Mouse (Mus musculus) intestine, embryonic 15.5 days (tissue): ENCODE measurements at regions not wholly inside any gene's neighbourhood (a gene's known extent, or its start where the extent isn't known, plus 50 kb on each side); places are given as distances from the start of the nearest gene placed in this dataset.

Experiments used
- ATAC-seq: fragments of 200-750 bp; cut with Nextera tagmentation; 2 replicates; pipeline ENCODE4 v1.8.0; 2017; ENCODE audit warnings: moderate TSS enrichment, moderate library complexity
- H3K27ac ChIP-seq: fragments of 300-500 bp; sonication (generic); 2 replicates; pipeline ENCODE4 v1.5.1; 2015; ENCODE audit warnings: mild to moderate bottlenecking, inconsistent platforms
- H3K27me3 ChIP-seq: fragments of 300-500 bp; sonication (generic); replicated peaks from 2 replicates; pipeline ENCODE4 v1.6.1; 2015; ENCODE audit warnings: inconsistent platforms
- H3K36me3 ChIP-seq: fragments of 300-500 bp; sonication (generic); 2 replicates; pipeline ENCODE4 v1.6.1; 2015; ENCODE audit warnings: inconsistent platforms
- H3K4me1 ChIP-seq: fragments of 300-500 bp; sonication (generic); replicated peaks from 2 replicates; pipeline ENCODE4 v1.6.1; 2015; ENCODE audit warnings: inconsistent platforms
- H3K4me2 ChIP-seq: fragments of 300-500 bp; sonication (generic); replicated peaks from 2 replicates; pipeline ENCODE4 v1.6.1; 2015; ENCODE audit warnings: mild to moderate bottlenecking, inconsistent platforms
- H3K4me3 ChIP-seq: fragments of 300-500 bp; sonication (generic); replicated peaks from 2 replicates; pipeline ENCODE4 v1.5.1; 2015; ENCODE audit warnings: inconsistent platforms
- H3K9ac ChIP-seq: fragments of 300-500 bp; sonication (generic); 2 replicates; pipeline ENCODE4 v1.6.1; 2015; ENCODE audit warnings: inconsistent platforms
- H3K9me3 ChIP-seq: fragments of 300-500 bp; sonication (generic); 2 replicates; pipeline ENCODE4 v1.6.1; 2016; ENCODE audit warnings: inconsistent platforms
- WGBS: fragments of 180-500 bp; shearing (Covaris S2); methylation state at CpG from one replicate; pipeline ENCODE4 v1.1.7; 2015; 5-methylcytosine and 5-hydroxymethylcytosine counted together

DNA sequence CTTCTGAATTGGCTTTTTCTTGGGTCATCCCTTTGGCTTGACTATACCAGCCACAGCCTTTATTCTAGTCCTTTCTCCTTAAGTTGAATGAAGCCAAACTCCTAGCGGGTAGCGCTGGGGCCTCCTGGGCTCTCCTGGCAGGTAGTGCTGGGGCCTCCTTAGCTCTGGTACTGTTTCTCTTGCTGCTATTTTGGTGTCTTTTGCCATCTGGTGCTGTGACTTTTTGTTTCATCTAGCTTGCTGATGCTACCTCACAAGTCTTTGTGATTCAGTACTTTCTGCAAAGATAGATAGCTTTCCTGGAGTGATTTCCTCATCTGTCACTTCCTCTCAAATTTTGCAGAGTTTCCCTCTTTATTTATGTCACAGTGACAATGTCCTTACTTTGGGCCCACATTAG, 90.1 kb downstream of the Tmem200c start:
- Histone ChIP-seq H3K27ac (no peak overlapping the region), H3K36me3 (no peaks in the 10 kb centered on the region), H3K9me3 (no peaks in the 10 kb centered on the region), H3K4me2 (no peak overlapping the region), H3K9ac (no peak overlapping the region), H3K27me3 (no peaks in the 10 kb centered on the region), H3K4me3 (no peak overlapping the region), H3K4me1 (no peaks in the 10 kb centered on the region)
- no peak for ATAC-seq
- WGBS = 90% methylated on average over 2 of the region's 2 CpGs

DNA sequence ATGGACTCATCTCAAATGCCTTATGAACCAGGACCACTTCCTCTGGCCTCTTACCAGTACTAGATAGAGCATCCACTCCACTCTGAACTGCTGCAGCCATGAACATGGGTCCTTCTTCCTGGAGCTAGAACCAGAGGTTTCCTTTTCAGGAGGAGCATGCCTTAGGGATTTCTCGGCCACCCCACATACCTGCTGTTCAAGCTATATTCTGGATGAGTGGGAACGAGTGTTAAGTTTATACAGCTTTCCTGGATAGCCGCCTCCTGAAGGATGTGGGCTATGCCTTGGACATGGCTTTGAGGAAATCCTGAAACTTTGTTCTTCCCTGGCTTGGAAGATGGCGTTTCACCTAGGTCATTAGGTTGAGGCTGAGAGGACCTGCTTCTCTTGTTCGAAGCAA, 91.8 kb downstream of the Tmem200c start:
- Histone ChIP-seq H3K4me3 (no peak overlapping the region), H3K27me3 (no peaks in the 10 kb centered on the region), H3K36me3 (no peaks in the 10 kb centered on the region), H3K9ac (no peak overlapping the region), H3K27ac (no peak overlapping the region), H3K9me3 (no peaks in the 10 kb centered on the region), H3K4me2 (no peak overlapping the region), H3K4me1 (no peaks in the 10 kb centered on the region)
- no peak for ATAC-seq
- WGBS = 89% methylated on average over 5 of the region's 5 CpGs

DNA sequence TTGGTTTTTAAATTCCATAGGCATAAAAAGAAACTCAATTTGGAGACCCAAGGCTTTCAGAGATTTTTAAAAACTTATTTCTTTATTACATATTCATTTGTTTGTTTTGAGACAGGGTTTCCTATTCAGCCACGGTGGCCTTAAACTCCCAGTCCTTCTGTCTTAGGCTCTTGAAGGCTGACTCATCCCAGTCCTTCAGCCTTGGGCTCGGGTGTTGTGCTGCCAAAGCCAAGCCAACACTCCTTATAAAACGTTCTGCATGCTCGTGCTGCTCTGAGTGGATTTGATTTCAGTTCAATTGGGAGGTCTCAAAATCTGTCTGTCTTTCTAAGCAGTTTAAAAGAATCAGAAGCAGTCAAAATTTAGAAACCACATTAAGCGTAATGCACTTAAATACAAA, 96.8 kb downstream of the Tmem200c start:
- Histone ChIP-seq H3K9me3 (no peaks in the 10 kb centered on the region), H3K27me3 (no peaks in the 10 kb centered on the region), H3K4me1 (no peaks in the 10 kb centered on the region), H3K36me3 (no peaks in the 10 kb centered on the region), H3K27ac (no peak overlapping the region), H3K9ac (no peak overlapping the region), H3K4me2 (no peak overlapping the region), H3K4me3 (no peak overlapping the region)
- no peak for ATAC-seq
- WGBS = 68% methylated on average over 5 of the region's 5 CpGs

DNA sequence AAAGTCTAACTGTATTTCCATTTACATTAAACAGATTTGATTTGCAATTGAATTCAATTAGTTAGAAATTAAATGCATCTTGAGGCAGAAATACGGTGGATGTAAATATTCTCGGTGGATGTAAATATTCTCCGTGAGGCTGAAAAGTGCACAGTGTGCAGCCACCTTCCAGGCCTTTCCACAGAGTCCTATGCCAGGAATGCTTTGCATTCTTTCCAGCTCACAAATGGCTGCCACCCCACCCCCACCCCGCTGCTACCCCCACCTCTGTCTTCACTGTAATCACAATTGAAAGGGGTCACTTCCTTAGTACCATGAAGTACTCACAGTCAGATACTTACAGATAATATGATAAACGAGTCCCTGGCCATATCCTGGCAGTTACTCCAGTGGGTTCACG, 101.0 kb downstream of the Tmem200c start:
- Histone ChIP-seq H3K9me3 (no peaks in the 10 kb centered on the region), H3K4me3 (no peak overlapping the region), H3K4me2 (no peak overlapping the region), H3K36me3 (no peaks in the 10 kb centered on the region), H3K9ac (no peak overlapping the region), H3K27ac (no peak overlapping the region), H3K27me3 (no peaks in the 10 kb centered on the region), H3K4me1 (no peaks in the 10 kb centered on the region)
- 36% methylated on average over 6 of the region's 6 CpGs for WGBS
- no peak for ATAC-seq

DNA sequence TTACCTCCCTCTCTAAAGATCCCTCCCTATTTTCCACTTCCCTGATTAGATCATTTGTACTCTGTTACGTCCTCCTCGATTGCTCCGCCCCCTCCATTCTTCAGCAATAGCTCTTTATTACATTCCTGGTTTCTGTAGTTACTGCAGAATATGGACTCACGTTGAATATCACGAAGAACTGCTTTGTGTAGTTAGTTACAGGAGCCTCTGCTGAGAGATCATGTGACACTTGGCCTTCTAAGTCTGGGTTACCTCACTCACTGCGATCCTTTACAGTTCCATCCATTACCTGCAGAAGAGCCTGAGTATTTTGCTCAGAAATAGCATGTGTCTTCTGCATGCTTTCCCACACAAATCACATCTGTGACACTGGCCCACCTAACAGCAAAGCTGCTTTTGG, 102.3 kb downstream of the Tmem200c start:
- Histone ChIP-seq H3K36me3 (no peaks in the 10 kb centered on the region), H3K27me3 (no peaks in the 10 kb centered on the region), H3K4me2 (no peak overlapping the region), H3K4me1 (no peaks in the 10 kb centered on the region), H3K27ac (no peak overlapping the region), H3K9me3 (no peaks in the 10 kb centered on the region), H3K9ac (no peak overlapping the region), H3K4me3 (no peak overlapping the region)
- no peak; the same call in 1 of the 2 replicates for ATAC-seq
- WGBS = 63% methylated on average over 6 of the region's 6 CpGs

DNA sequence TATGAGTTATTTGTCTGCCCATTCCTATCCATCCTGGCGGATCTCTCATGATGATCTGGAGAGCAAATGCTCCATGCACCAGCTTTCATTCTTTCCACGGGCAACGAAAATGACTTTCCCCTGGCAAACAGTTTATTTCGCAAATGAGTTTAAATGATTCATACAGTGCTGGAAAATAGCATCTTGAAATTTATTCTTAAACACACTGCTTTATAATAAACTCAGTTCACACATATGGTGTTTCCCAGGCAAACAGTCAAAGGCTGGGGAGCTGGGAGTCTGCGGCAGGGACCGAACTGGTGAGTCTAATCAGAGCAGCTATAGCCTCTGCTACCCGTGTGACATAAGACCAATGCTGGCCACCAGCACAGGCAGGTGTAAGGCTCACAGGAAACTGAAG, 106.8 kb downstream of the Tmem200c start:
- H3K4me2 ChIP-seq = no peak overlapping the region
- no peak overlapping the region for H3K27ac ChIP-seq
- H3K4me1 ChIP-seq = no peaks in the 10 kb centered on the region
- no peaks in the 10 kb centered on the region for H3K36me3 ChIP-seq
- ATAC-seq = no peak
- no peak overlapping the region for H3K4me3 ChIP-seq
- H3K9me3 ChIP-seq = no peaks in the 10 kb centered on the region
- H3K27me3 ChIP-seq = no peaks in the 10 kb centered on the region
- no peak overlapping the region for H3K9ac ChIP-seq
- WGBS = 84% methylated on average over 7 of the region's 7 CpGs

DNA sequence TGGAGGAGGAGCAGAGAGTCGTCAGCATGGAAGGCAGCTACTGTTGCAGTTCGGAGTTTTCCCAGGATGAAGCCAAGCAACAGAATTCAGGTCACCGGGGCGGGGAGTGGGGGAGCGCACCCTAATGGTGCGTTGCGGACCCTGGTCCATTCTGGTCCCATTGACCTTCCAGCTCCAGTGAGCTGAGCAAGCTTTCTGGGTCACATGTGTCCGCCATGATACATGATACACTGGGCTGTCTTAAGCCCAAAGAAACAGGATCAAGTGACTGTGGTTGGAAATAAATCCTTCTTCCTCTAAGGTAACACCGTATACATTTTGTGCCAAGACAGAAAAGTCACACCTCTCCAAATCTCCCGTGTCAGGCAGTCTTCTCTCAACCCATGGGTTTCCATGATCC, 107.6 kb downstream of the Tmem200c start:
- no peaks in the 10 kb centered on the region for H3K9me3 ChIP-seq
- H3K27ac ChIP-seq = no peak overlapping the region
- no peaks in the 10 kb centered on the region for H3K4me1 ChIP-seq
- H3K4me2 ChIP-seq = no peak overlapping the region
- H3K4me3 ChIP-seq = no peak overlapping the region
- H3K9ac ChIP-seq = no peak overlapping the region
- no peak for ATAC-seq
- 78% methylated on average over 10 of the region's 10 CpGs for WGBS
- H3K27me3 ChIP-seq = no peaks in the 10 kb centered on the region
- H3K36me3 ChIP-seq = no peaks in the 10 kb centered on the region

DNA sequence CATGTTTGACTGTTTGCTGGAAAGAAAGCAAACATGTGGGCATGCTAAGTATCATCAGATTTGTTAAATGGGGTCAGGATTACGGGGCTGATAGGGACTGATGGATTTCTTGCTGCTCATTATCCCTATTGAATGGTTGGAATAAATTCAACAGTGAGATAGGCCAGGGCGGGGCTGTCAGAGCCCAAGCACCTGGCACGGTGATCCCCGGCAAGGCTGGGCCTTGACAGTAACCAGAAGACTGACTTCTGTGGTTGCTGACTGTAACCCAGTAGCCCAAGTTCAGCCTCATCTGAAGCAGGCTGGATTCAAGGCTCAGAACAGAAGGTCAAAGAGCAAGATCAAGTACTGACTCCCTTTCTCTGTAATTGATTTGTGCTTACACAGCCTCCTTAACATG, 109.6 kb downstream of the Tmem200c start:
- H3K4me2 ChIP-seq = no peak overlapping the region
- H3K9ac ChIP-seq = no peak overlapping the region
- WGBS = 37% methylated on average over 4 of the region's 4 CpGs
- no peaks in the 10 kb centered on the region for H3K36me3 ChIP-seq
- H3K4me1 ChIP-seq = no peaks in the 10 kb centered on the region
- no peak overlapping the region for H3K27ac ChIP-seq
- H3K4me3 ChIP-seq = no peak overlapping the region
- H3K9me3 ChIP-seq = no peaks in the 10 kb centered on the region
- ATAC-seq = no peak
- H3K27me3 ChIP-seq = no peaks in the 10 kb centered on the region

DNA sequence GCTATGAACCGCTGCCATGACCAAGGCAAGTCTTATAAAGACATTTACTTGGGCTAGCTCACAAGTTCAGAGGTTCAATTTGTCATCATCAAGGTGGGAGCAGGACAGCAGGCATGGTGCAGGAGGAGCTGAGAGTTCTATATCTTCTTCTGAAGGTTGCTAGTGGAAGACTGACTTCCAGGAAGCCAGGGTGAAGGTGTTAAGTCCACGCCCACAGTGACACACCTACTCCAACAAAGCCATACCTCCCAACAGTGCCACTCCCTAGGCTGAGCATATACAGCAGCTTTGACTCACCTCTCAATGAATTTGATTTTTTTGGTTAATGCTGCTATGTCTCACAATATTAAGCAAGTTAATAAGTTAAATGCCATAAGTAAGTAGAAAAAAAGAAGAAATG, 119.2 kb upstream of the Epb41l3 start:
- 91% methylated on average over 2 of the region's 2 CpGs for WGBS
- no peak for ATAC-seq

DNA sequence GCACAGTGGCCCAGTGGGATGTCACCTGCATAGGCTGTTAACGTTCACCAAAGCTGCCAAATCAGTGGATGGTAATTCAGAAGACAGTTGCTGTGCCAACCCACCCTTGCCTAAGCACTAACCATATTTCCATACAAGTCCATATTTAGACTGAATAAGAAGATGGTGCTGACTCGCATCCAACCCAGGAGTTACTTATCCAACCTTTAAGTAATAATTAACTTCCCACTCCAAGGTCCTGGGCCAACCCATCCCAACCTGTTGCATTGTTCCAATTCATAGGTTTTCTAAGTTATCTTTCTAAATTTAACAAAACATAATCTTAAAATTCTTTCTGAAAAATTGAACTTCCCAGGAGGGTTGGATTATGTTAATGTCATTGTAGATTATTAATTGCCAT, 114.3 kb upstream of the Epb41l3 start:
- Histone ChIP-seq H3K4me2 (no peak overlapping the region), H3K4me3 (no peak overlapping the region), H3K9me3 (no peaks in the 10 kb centered on the region), H3K4me1 (no peaks in the 10 kb centered on the region), H3K9ac (no peak overlapping the region), H3K27ac (no peak overlapping the region), H3K36me3 (no peaks in the 10 kb centered on the region), H3K27me3 (no peaks in the 10 kb centered on the region)
- WGBS = 70% methylated on average over 2 of the region's 2 CpGs
- ATAC-seq = 0 out of 2 replicates have a peak, but pooled peaks have one; percentile 61

More for the DNA sequence above, 119.2 kb upstream of the Epb41l3 start:
- Histone ChIP-seq H3K9ac (no peak overlapping the region), H3K4me1 (no peaks in the 10 kb centered on the region), H3K4me2 (no peak overlapping the region), H3K27me3 (no peaks in the 10 kb centered on the region), H3K4me3 (no peak overlapping the region), H3K9me3 (no peaks in the 10 kb centered on the region), H3K27ac (no peak overlapping the region), H3K36me3 (no peaks in the 10 kb centered on the region)

DNA sequence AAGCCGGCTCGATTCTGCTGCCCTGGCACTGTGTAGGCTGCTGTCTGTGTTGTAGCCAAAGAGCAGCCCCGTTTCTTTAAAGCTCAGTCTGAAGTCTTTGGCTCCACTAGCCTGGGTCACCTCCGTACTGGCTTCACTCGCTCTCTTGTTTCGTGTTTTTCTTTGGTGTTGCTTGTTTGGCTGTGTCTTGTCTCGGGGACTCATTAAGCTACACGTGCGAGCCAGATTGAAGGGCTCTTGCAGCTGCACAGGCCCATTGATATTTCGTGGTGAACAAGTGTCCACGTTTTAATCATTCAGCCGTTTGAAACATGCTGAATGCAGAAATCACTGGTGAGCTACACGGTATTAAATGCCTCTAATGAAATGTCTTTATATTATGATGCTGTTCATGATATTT, 99.9 kb upstream of the Epb41l3 start:
- 75% methylated on average over 13 of the region's 13 CpGs for WGBS
- Histone ChIP-seq H3K4me1 (no peaks in the 10 kb centered on the region), H3K4me3 (no peak overlapping the region), H3K4me2 (no peak overlapping the region), H3K9ac (no peak overlapping the region), H3K36me3 (no peaks in the 10 kb centered on the region), H3K27ac (no peak overlapping the region), H3K27me3 (no peaks in the 10 kb centered on the region), H3K9me3 (no peaks in the 10 kb centered on the region)
- ATAC-seq = no peak

DNA sequence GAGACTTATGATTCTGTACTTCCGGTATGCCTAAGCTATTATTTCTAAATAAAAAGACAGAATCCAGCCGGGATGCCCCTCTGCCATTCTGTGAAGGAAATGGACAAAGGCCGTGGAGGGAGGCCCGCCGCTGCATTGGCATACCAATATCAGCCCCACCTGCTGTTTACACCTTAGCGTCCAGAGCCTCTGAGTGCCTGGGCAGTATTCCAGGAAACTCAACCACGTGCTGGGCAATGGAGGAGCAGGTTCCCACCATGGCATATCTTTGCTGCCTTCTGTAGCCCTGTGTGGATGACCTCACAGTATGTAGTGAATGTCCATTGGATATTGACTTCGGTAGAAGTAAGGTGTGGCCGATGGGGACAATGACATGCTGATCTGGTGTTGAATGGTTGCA, 97.3 kb upstream of the Epb41l3 start:
- no peaks in the 10 kb centered on the region for H3K36me3 ChIP-seq
- no peak overlapping the region for H3K4me3 ChIP-seq
- H3K9me3 ChIP-seq = no peaks in the 10 kb centered on the region
- 80% methylated on average over 9 of the region's 9 CpGs for WGBS
- H3K27ac ChIP-seq = no peak overlapping the region
- no peak for ATAC-seq
- H3K4me1 ChIP-seq = no peaks in the 10 kb centered on the region
- H3K4me2 ChIP-seq = no peak overlapping the region
- H3K9ac ChIP-seq = no peak overlapping the region
- no peaks in the 10 kb centered on the region for H3K27me3 ChIP-seq

DNA sequence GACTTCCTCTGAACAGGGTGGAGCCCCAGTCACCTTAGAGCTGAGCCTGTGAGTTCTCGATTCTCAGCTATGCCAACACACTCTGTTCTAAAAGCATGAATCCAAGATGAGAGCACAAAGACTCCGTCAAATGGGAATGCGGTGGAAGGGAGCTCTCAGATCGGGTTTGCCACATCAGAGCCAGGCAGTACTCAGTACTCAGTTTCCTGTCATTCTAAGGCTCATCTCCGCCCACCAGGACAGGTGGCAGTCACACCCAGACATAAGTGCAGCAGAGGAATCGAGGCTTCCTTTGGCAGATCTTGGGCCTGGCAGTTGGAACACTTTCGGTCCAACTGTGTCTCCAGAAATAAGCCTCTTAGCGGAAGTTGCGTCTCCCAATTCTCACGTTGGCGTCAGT, 94.4 kb upstream of the Epb41l3 start:
- H3K4me1 ChIP-seq = no peaks in the 10 kb centered on the region
- H3K4me3 ChIP-seq = no peak overlapping the region
- H3K9ac ChIP-seq = no peak overlapping the region
- H3K4me2 ChIP-seq = no peak overlapping the region
- WGBS = 88% methylated on average over 11 of the region's 11 CpGs
- H3K36me3 ChIP-seq = no peaks in the 10 kb centered on the region
- no peaks in the 10 kb centered on the region for H3K9me3 ChIP-seq
- H3K27ac ChIP-seq = no peak overlapping the region
- H3K27me3 ChIP-seq = no peaks in the 10 kb centered on the region
- no peak for ATAC-seq

DNA sequence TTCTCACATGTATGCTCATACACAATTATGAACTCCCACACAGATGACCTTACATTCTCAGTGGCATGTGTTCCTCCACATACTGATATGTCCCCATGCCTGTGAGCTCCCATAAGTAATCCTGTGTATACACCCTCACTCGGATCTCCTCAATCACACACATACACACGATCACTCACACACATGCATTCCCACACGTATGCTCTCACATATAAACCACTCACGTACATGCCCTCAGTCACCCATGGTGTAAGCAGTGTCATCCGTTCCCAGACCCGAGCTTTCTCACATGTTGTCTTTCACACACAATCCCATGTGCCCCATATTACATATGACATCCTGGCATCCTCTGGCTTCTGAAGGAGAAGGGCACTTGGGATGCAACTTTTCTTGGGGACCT, 93.4 kb upstream of the Epb41l3 start:
- no peak overlapping the region for H3K4me2 ChIP-seq
- H3K36me3 ChIP-seq = no peaks in the 10 kb centered on the region
- no peak for ATAC-seq
- no peaks in the 10 kb centered on the region for H3K9me3 ChIP-seq
- H3K4me1 ChIP-seq = no peaks in the 10 kb centered on the region
- WGBS = 88% methylated on average over 6 of the region's 6 CpGs
- H3K27ac ChIP-seq = no peak overlapping the region
- H3K9ac ChIP-seq = no peak overlapping the region
- no peak overlapping the region for H3K4me3 ChIP-seq
- H3K27me3 ChIP-seq = no peaks in the 10 kb centered on the region
